Comparison of ENCODE assay signal across 11 mouse cellular contexts in genomic region chr10:28492206-28492605, GRCm38 (mm10).
DNase-seq lines count a peak whose midpoint lies in the region; ATAC-seq and TF ChIP-seq lines count a peak whose summit lies in the region.
"Had no signal": no experiment of that assay in that cellular context is flagged by ENCODE, and none has a peak within 500 bp of the region (broad histone marks: within the 10 kb centered on the region; RNA-seq: fewer than 3 reads in every experiment).

No protein-coding gene starts in this region.

- no peak for TF ChIP-seq EP300 in heart, adult 2 months (IDR thresholded peaks at IDR 0.05; ENCODE audit: insufficient read depth, low read depth, low read length)

- H3K27me3 ChIP-seq in heart, adult 2 months (ENCODE audit: control insufficient read depth, insufficient read depth, low read length), result no peaks in the 10 kb centered on the region
- H3K27me3 ChIP-seq: intestine, embryonic 15.5 days; limb, embryonic 12.5 days had no signal

- H3K9ac ChIP-seq in heart, adult 2 months (ENCODE audit: low read depth, low read length), result no peak overlapping the region
- H3K9ac ChIP-seq: intestine, embryonic 15.5 days had no signal

- peaks cover 1% of the 10 kb centered on the region; the same call in 1 of the 2 replicates for H3K4me1 ChIP-seq in heart, adult 2 months (ENCODE audit: control insufficient read depth, insufficient read depth, low read length)
- H3K4me1 ChIP-seq: intestine, embryonic 15.5 days had no signal

- H3K27ac ChIP-seq in heart, adult 2 months, result peak overlapping the region; percentile 3; the same call in 1 of the 2 replicates
- H3K27ac ChIP-seq: intestine, embryonic 15.5 days; macrophage had no signal

- H3K79me2 ChIP-seq in heart, adult 2 months (replicated peaks; ENCODE audit: control insufficient read depth, insufficient read depth, low read length), result no peaks in the 10 kb centered on the region

- no peak overlapping the region for H3K4me3 ChIP-seq in heart, adult 2 months
- H3K4me3 ChIP-seq: intestine, embryonic 15.5 days; limb, embryonic 12.5 days had no signal

- no peak for TF ChIP-seq POLR2A in heart, adult 2 months (IDR thresholded peaks at IDR 0.05; ENCODE audit: insufficient read depth, low read depth, low read length)

- 61% methylated on average over 9 of the region's 9 CpGs for WGBS in heart, adult 2 months

- DNase-seq in heart, adult 18-20 months, result peak; percentile 42 to 43
- no peak for DNase-seq in heart, postnatal 25 days (ENCODE audit: low spot score)
- peak; percentile 37 to 41 for DNase-seq in heart, adult 2 months
- DNase-seq in layer of hippocampus, adult 9-11 months, result peak; percentile 52
- DNase-seq in kidney, adult 8-10 months, result no peak
- DNase-seq in spleen, adult 18-20 months, result no peak

- intact Hi-C loops in heart, postnatal 25 days (cut with DNase I), result no loop called here
- intact Hi-C loops in heart, adult 2 months (cut with DNase I), result no loop called here

- no peaks in the 10 kb centered on the region for H3K36me3 ChIP-seq in heart, adult 2 months (ENCODE audit: control insufficient read depth, insufficient read depth, low read length)
- H3K36me3 ChIP-seq: intestine, embryonic 15.5 days had no signal

- 0 out of 2 replicates have a peak, but pooled peaks have one; percentile 6 for TF ChIP-seq CTCF in heart, adult 2 months (IDR thresholded peaks at IDR 0.05)

- ATAC-seq in cerebellum, adult (ENCODE audit: insufficient number of reproducible peaks, low FRiP score, low TSS enrichment), result peak; percentile 97
- ATAC-seq in granulocyte monocyte progenitor cell, adult 5-6 weeks (replicated peaks; ENCODE audit: poor library complexity, severe bottlenecking), result no peak
- ATAC-seq: intestine, embryonic 15.5 days had no signal

Comparison
In these comparisons a context has a peak if more than half of its experiments do, and no peak if none do; other contexts are left out.
1. DNase-seq: peak in heart, adult 18-20 months (2 of 2), heart, adult 2 months (2 of 2) and layer of hippocampus, adult 9-11 months (single experiment); none in heart, postnatal 25 days (single experiment), kidney, adult 8-10 months (0 of 2) and spleen, adult 18-20 months (0 of 2).